Mouse (Mus musculus) retina, postnatal 7 days (tissue): ENCODE data around the gene Chpf.
A peak's percentile ranks its signal among the peaks of the same experiment; 100 is the strongest.

Source experiments
- DNase-seq: peaks from one replicate; pipeline ENCODE4 v3.0.0-alpha.2; 2012; ENCODE audit warnings: low read depth, low spot score

Chpf gene

DNA sequence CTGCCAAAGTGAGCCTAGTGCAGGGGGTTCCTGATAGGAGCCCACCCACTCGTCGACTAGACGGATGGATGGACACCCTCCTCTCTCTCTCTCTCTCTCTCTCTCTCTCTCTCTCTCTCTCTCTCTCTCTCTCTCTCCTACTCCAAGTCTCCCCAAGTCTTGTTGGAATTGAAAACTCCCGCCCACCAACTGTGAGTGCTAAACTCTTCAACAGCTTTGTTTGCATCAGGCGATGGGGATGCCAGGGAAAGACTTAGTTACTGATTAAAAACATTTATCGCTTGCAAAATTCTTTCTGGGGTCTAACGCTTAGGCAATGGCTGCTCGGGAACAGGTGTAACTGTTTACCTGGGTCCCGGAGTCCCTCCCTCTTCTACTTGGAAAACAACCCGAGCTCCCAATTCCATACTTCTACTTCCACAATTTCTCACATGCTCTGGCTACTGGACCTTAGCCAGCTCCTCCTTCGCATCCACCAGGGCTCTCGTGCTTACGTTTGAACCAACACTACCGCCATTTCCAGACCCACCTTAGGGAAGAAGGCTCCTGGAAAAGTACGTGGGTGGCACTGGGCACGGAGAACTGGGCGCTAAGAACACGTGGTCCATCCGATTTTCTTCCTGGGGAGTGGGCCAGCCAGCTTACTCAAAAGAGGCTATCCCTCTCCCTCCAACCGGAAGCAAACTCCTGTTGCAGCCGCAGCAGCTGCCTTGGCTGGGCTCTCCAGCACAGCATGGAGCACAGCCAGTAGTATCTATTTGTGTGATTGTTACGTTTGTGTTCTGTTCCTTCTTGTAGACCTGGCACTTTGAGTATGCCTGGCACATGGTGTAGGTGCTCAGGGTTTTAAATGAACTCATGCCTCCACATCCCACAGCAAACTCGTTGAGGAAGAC, 20.1 kb downstream of the Chpf start:
- no peak for DNase-seq

DNA sequence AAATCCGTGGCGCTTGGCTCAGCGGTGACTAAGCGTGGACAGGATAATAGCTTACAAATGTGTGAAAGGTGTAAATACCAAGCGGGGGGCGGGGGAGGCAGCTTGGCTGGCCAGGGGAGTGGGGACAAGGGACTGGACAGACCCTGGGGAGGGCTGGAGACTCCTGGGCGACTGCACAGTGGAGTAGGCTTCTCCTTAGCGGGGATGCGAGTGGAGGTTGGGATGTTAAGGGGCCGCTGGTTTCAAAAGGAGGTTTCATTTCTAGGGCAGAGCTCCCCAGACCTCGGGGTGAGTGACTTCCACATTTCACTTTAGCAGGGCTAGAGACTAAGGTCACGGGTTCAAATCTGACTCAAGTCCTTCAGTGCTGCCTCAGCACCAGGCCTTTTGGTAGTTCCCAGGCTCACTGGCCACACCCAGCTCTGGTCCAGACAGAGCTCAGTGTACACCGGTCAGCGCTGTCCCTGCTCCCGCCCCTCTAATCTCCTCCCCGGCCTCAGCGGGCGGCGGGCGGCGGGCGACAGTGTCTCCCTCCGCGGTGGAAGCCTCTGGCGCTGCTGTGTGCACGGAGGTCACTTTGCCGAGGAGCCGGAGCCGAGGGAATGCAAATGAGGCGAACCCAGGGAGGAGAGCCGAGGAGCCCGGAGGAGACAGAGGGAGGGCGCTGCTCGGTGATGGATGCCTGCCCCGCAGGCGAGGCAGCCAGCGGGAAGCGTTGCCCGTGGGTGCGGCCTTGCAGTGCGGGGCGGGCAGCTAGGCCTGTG, 20.9 kb downstream of the Chpf start:
- DNase-seq: no peak

DNA sequence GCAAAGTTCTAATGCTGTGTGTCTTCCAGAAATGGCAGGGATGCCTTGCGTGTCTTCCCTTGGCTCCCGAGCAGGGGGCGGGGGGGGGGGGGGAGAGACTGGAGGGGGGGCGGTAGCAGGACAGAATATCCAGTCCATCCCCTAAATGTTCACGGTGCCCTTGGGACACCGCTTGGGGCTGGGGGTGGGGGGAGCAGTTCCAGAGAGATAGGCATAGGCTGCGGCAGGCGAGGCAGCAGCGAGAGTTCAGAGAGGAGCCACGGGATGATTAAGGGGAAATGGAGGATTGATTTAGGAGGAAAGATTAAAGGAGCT, 21.4 kb downstream of the Chpf start:
- DNase-seq: no peak

DNA sequence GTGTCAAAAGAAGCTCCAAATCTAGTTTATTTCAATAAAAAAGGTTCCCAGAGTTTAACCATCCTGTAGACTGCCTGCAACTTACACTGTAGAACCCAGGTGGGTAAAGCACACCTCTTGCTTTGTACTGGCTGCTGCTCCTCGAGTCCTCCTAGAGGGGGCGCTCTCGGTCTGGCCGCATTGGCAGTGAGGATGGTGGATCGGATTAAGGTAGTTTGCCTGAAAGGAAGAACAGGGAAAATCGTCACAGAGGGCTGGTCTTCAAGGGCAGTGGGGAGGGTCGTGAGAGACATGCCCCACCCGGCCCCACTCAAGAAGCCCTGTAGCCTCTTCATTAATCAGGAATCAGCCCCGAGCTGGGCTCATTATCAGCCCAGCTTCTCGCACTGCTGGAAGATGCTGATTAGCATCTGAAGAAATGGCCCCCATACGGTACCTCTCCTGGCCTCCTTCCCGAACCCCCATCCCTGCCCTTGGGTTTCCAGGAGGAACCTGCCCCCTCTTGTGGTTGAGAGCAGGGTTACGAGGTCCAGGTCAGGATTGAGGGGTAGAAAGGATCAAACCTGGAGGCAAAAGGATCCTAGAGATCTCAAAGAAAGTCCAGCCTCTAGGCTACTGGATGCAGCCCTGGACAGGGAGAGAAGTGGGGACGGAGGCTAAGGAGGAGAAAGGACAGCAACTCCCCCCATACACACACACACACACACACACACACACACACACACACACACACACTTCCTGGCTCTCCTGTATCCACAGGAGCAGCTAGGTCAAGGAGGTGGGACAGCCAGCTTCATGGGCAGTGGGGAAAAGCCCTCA, 22.2 kb downstream of the Chpf start:
- DNase-seq: no peak

DNA sequence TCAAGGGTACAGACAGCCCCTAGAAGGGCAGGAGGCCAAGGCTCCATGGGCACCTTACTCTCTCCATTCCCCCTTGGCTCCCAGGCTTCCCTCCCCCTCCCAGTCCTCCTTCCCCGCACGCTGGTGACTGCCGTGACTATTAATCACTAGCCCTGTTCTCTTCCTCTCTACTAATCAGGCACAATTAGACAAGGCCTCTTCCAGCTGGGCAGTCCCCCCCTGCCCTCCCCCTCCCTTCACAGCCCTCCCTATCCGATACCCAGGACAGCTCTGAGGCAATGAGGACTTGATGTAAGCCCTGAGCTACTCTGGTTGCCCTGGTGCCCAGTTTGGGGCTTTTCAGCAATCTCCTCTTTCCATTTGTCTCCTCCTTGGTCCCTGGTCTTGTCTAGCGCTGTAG, 23.2 kb downstream of the Chpf start:
- no peak for DNase-seq

DNA sequence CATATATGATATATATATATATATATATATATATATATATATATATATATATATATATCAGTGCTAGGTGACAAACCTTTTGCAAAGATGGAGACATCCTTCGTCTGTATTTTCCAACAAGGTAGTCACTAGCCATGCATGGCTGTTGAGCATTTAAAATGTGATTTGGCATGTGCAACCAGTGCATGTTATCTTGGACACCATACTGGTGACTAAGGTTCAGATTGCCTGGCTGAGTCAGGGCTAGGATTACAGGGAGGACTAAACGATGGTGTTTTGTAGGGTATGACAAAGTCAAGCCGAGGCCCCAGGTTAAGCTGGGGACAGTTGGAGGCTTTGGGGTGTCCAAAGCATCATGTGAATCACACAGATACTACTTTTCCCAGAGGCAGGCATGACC, 23.7 kb downstream of the Chpf start:
- no peak for DNase-seq

DNA sequence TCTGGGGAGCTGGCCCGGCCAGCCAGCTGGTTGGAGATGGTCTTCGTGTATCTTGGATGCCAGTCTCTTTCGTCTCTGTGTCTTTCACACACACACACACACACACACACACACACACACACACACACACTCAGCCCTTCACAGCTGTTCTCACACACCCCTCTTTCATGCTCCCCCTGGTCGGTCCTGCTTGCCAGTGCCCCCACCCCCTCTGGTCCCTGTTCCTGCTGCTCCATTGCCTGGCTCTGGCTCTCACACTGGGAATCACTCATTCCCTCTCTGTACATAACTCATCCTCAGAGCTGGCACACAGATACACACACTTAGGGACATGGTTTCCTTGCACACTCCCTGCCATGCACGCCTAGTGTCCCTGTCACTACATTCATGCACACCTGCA, 27.2 kb downstream of the Chpf start:
- no peak for DNase-seq

DNA sequence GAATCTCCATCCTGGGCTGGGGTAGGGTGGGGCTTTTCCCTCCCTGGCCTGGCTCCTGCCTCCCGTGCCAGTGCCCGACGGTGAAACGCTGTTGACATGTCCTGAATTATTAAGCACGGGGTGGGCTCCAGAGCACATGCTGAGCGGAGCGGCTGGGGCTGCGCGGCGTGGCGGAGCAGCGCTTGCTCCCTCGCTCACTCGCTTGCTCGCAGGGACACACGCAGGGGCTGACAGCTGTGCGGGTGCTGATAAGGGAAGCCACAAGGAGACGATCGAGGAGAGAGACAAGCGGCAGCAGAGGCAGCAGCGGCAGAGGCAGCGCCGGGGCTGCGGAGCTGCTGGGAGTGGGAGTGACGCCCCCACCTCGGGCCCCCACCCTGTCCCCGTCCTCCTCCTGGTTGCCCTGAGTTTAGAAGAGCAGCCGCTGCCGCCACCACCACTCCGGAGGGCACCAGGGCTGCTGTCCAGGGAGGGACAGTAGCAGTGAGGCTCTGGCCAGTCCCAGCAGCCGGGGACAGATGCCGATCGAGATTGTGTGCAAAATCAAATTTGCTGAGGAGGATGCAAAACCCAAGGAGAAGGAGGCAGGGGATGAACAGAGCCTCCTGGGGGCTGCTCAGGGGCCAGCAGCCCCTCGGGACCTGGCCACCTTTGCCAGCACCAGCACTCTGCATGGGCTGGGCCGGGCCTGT, 28.6 kb downstream of the Chpf start, which contains the start of gene Asic4:
Gene Asic4, plus strand, starts transcription at position 123 of the 692 bp plus-strand sequence.
- no peak for DNase-seq

DNA sequence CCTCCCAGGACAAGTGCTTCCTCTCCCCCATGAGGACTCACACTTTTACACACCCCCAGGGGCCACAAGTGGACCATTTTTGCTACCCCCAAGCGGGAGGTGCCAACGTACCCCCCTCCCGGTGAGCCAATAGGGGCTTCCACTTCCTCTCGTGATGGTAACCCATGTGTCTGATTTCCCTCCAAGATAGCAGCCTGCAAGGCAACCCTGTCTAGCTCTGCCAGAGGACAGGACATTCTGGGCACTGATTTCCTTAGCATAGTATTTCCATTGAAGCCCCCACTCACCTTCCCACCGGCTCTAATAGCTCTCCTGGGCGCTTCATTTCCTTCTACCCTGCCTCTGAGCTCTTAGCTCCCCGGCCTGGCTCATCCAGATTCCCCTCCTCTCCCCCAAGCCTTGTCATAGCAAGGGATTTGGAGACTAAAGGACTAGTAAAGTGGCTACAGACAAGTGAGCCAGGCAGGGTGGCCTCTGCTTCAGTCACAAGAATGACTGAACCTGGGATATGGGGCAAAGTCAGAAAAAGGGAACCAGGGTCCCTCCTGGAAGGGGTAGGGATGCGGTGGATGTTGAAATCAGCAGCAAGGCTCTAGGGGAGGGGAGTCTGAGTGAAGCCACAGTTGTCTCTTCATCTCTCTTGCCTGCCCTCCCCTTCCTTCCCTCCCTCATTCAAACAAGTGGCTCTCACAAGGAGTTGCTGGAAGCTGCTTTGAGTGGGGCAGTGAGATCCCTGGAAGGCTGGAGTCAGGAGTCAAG, 29.6 kb downstream of the Chpf start:
- no peak for DNase-seq

DNA sequence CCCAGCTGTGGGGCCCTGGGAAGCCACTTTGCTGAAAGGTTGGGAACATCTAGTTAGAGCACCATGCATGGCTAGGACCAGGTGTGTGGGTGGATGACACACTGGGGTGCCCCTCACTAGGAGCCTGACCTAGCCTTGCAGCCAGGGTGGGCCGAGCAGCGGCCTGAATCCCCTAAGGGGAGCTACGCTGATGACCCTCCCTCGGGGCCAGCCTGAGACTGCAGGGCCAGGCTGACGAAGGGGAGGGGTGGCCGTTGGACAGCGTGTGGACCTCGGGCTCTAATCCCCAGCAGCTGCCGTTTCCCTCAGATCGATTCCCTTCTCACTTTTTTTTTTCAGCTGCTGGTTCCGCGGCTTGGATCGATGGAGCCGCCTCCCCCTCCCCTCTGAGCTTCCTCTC, 30.2 kb downstream of the Chpf start:
- no peak for DNase-seq

DNA sequence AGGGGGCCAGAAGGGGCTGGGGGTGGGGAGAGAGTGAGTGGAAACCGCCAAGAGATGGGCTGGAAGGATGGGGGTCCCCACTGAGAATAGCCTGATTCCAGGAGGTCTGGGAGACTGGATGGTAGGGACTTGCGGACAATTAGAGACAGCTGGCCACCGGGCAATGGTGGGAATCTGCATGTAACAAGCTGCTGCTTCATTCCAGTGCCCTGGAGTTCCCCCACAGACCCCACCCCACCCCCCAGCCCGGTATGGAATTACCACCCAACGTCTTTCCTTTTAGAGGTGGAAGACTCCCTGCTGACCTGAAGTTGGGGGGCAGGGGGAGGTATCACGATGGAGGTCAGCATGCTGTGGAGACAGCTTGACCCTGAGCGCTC, 31.1 kb downstream of the Chpf start:
- no peak for DNase-seq

DNA sequence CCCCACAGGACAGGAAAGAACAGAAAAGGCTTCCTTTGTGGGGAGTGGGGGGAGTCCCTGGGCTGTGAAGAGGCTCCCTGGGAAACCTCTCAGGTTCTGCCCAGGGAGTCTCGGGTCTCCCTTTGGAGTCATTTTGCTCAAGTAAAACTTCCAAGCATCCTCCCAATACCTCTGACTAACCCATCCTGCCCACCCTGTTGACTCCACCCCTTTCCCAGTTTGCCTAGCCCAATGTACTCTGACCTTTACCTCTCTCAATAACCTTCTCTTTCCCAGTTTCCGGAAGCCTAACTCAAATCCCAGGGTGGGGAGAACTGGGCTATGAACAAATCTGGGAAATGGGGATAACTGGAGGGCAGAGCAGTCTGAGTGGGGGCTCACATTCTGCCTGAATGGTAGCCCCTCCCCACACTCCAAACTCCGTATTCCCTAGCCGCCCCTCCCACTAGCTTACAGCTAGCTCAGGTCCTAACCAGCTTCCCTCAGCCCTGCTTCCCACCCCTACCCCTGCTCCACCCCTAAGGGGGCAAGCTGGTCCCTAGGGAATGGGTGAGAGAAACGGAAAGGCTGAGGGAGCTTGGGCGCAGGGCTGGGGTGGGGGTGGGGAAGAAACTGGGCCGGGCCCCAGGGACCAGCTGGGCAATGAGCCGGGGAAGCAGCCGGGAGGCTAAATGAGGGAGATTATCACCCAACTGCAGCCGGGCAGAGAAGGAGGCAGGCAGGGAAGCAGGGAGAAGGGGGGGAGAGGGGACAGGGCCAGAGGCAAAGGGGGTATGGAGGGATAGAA, 31.6 kb downstream of the Chpf start:
- no peak for DNase-seq

DNA sequence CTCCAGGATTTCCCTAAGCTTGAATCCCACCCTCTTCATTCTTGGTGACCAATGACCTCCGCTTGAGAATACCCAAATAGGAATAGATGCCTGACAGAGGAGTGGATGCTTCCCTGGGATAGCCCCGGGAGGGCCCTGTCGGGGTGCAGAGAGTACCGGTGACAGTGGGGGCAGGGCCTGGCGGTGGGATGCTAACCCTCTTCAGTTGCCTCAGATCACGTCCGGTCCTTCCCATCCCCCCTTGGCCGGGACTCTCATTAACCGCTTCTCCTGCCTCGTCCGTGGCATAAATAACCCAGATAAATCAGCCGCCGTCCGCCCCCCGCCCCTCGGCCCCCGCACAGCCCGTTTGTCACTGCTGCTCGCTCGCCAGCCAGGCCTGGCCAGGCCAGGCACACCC, 32.5 kb downstream of the Chpf start:
- no peak for DNase-seq

DNA sequence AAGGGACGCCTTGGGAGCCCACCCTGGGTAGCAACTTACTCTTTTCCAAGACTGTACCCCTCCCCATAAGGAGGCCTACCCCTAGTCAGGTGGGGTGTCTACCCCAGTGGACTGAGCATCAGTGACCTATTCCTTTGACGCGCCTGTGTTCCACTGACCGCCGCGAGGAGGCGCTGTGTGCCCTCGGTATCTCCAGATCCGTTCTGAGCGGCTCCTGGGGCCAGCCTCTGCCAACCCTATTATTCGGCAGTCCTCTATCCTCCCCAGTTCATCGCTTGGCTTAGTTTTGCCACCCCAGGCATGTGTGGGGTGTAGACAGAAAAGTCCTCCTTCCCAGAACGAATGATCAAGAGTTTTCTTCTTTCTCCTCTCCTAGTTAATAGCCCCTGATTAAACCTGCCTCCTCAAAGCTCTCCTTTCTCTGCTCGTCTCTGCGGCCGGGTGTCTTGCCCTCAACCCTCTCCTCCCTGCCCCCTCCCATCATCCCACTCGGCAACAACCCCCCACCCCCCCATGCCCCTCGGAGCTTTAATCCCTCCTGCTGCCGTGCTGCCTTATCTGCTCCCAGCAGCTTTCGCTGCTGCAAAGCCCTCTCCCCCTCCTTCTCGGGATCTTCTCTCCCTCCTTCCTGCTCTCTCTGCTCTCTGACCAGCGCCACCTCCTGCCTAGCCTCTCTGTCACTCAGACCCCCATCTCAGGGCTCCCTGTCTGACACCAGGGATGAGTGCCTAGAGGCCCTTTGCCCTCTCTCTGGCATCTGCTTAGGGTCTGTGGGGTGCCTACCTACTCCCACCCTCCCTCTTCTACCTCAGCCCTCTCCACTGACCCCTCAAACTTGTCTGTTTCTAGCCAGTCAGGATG, 33.1 kb downstream of the Chpf start:
- peak; percentile 73 for DNase-seq

DNA sequence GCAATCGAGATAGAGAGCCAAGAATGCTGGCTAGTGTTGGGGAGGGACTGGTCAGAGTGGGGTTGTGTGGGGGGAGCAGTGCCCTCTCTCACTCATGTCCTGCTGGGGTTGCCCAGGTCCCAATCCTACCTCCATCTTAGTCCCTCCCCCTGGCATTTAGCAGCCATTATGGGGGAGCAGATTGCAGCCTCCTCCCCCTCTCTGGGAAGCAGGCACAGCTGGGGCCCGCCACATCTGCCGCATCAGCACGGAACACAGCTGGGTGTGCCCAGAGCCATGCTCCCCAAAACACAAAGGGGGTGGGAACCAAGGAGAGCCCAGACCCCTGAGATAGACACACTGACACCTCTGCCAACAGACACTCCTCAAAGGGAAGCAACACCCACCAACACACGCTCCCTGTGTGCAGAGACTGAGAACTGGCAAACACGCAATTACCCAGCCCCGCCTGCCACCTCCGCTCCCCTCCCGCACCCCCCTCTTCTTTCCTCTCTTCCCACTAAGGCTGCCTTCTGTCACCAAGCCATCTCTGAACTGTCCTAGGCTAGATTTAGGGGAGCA, 33.9 kb downstream of the Chpf start:
- DNase-seq: no peak

DNA sequence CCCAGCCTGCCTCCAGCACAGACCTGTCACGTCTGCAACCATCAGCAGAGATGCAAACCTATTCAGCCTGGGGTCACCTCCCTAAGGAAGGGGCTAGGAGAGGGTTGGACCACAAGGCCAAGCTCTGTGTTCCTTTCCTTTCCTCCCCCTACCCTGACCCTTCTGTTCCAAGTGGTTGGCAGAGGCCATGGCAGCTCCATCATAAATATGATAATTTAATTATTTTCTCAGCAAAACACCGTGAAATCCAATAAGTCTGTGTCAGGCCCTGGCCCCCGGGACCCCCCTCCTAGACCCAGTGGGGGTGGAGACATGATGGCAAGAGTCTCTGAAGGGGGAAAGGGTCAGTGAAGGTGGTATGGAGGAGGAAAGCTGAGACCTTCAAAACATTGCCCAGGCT, 34.9 kb downstream of the Chpf start:
- DNase-seq: no peak

DNA sequence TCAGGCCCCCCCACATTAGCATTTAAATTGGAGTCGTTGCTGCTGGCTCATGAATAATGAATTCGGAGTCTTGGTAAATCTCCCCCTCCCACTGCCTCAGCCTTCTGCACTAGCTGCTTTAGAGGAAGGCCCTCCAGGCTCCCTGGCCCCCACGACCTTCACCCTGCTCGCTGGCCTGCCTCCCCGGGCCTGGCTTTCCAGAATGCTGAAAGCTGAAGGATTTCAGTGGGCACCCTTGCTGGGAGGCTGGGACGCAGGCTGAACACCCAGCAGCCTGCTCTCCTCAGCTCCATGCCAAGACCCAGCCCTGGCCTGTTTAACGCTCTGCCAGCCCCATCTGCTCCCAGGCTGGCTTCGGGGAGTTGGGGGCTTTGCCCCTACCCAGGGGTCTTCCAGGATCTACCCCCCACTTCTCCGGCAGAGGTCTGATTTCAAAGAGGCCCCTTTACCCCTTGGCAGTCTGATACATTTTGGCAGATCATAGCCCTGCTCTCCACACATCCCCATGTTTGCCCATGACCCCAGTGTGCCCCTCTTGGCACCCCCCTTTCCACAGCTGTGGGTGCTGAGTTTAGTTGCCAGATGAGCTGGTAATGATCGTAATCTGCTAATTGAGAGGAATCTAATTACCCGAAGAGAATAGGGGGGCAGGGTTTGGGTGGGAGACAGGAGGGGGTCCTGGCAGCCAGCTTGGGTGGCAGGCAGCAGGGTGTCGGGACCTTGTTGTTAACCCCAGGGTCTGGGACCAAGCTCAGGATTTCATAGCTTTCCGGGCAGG, 35.7 kb downstream of the Chpf start:
- DNase-seq: no peak

DNA sequence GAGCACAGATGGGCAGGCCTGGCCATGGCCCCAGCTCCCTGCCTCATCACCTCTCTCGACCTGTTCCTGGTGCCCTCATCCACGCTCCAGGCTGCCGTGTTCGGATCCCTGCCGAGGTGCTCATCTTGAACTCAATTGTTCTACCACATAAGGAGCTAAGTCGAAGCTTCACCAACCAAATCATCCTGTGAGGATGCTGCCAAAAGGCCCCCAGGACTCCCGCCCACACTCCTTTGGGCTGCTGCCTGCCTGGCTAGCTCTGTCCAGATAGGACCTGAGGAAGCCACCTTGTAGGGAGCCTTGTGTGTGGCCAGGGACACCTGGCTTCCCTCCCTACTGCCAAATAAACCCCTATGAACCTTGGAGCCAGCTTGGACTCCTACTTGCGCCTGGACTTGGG, 36.3 kb downstream of the Chpf start:
- no peak for DNase-seq
